Mouse (Mus musculus) adrenal gland, adult 8-10 months (tissue): ENCODE results near the gene Pkib. TPM values are rescaled to one million over a fixed set of nuclear protein-coding genes. Genes with fewer than 3 reads are reported as not detected.

Experiments
- DNase-seq: peaks from one replicate; pipeline ENCODE4 v3.0.0; 2022
- total RNA-seq, 4 experiments: library from RNA; stranded (reverse); gene quantifications; 2 replicates each; pipeline ENCODE4 v1.2.4; 2022

Pkib gene
- total RNA-seq = 1 to 10 TPM; 1.9 to 3.9 (median 2.2) TPM

- peak; percentile 10 for DNase-seq
Measured at GRCm38 (mm10) chr10:57631896-57632867, at the start of gene Pkib. Gene Pkib (plus strand): TSS chr10:57631981.

- DNase-seq = no peak
Measured at GRCm38 (mm10) chr10:57583927-57584326, 47.9 kb upstream of the Pkib start.

GRCm38 (mm10) chr10:57594266-57594665 is 37.5 kb upstream of the Pkib start:
- DNase-seq = no peak

DNA sequence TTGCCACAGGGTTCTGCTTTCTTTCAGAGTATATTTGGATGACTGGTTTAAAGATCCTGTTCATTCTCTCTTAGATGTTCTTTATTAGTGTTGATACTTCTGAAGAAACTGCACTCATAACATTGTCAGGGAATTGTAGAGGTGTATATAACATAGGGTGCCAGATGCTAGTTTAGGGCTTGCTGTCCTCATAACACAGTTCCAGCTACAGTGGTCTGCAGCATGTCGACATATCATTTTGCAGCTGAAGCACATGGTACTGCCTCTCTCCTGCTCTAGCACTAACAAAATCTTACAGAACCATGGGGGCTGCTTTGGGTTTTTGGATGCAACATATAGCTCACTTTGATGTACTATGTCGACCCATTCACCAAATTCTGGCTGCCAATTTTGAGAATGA is 34.6 kb upstream of the Pkib start:
- DNase-seq = no peak

- DNase-seq = no peak
Measured at GRCm38 (mm10) chr10:57602951-57603350, 28.8 kb upstream of the Pkib start.

DNA sequence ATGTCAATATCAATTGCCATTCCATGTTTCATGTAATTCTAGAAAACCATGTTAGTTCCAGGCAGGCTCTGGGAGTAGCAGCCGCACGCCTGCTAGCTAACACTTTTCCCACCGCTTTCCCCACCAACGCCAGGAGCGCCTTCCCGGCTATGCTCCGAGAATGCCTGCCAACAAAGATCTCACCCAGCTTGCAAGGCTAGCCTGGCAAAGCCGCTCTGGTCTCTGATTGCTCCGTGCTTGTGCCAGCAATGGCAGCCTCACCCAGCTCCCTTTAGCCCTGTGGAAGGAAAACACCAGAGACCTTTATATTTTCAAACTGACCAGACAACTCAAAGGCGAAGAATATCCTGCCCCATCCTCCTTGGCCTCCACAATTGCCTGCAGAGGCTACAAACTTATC is 8.5 kb upstream of the Pkib start:
- no peak for DNase-seq

DNA sequence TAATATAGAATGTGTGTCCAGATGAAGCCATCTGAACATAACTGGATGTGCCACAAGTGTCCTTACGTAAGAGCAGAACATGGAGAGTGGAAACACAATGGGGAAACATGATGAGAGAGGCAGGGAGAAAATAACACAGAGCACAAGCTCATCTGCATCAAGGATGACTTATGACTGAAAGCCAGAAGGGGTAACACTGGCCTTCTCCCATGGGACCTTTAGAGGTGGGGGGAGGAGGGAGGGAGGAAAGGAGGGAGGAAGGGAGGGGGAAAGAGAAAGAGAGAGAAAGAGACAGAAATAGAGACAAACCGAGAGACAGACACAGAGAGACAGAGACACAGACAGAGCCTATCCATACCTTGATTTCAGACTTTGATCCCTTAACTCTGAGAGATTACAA is 4.0 kb upstream of the Pkib start:
- no peak for DNase-seq

- no peak for DNase-seq
Measured at GRCm38 (mm10) chr10:57630557-57630956, 1.2 kb upstream of the Pkib start.

DNA sequence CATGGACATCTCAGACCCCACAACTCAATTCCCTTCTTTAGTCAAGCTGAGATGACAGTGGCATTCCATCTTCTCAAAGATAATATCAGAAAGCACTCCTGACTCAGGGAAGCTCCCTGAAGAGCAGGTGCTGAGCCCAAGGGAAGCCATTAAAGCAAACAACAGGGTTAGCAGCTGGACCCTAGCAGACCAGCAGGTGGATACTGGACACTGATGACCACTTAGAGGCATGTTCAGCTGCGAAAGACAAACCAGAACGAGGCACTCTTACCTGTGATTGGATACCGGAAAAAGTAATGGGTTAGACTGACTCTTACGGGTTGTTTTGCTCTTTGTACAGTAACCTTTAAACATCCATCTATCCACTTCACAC is 1.1 kb downstream of the Pkib start:
- DNase-seq = no peak

DNA sequence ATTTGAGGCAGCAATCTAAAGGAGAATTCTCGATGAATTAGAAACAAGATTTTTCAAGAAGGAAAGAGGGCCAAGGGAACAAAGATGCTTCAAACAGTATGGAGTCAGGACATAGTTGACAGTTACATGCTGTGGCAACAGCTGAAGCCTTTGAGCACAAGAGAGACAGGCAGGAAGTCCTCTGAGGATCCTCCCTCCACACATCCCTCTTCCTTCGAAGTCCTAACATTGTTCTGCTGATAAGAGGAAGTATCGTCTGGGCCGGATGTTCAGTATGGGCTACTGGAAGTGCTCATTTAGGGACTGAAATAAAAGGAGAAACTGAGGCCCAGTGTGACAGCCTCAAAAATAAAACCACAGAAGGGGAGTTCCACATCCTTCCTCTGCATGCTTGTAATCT is 5.2 kb downstream of the Pkib start:
- no peak for DNase-seq

DNA sequence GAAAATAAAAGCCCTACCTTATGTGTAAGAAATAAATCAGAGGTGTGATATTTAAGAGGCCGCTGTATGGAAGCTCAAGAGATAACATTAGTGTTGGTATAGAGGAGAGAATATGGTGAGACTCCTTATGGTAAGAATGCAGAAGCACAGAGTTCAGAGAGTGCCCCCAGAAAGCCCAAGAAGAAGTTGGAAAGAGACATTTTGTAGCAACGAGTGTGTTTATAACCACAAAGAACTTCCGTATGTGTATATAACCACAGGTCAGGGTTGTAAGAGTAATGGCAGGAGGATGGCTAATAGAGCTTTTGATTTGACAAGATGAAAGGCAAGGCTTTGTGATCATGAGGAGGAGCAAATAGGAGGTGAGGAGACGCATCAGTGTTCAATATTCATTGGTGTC is 6.5 kb downstream of the Pkib start:
- no peak for DNase-seq

DNA sequence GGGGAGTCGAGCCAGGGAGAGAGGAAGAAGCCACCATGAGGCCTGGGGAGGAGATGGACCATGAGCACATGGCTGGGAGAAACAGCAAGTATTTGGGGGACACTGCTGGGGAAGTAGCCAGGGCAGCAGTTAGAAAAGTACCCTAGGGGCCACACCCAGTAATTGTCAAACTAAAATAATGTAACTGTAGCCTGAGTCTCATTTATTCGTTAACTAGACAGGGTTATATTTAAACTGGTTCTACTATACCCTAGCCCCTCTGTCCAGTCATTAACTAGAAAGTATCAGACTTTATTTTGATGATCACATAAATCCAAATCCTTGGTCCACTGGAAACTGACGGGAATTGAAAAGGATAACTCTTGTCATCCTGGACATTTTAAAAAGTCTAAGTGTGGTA is 7.8 kb downstream of the Pkib start:
- no peak for DNase-seq

- DNase-seq = no peak
Measured at GRCm38 (mm10) chr10:57653297-57653696, 21.5 kb downstream of the Pkib start.

GRCm38 (mm10) chr10:57660505-57660904 is 28.7 kb downstream of the Pkib start:
- no peak for DNase-seq

DNA sequence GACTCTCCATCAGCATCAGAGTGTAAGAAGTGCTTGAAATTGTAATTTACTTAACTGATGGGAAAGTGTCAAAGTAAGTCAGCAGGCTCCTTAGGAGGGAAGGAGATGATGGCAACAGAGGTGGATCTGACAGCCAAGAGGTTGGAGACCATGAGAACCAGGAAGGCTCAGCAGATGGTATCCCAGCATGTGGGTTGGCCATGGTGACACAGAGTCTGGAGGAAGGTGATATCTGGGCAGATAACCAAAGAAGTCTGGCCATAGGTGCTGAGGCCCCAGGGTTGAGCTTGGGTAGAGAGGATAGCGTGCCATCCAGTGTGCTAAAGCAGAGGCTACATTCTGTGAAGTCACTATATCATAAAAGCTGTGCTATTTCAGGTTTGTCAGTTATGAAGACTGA is 32.0 kb downstream of the Pkib start:
- no peak for DNase-seq

GRCm38 (mm10) chr10:57664253-57664652 is 32.5 kb downstream of the Pkib start:
- no peak for DNase-seq

- DNase-seq = no peak
Measured at GRCm38 (mm10) chr10:57675740-57676139, 44.0 kb downstream of the Pkib start.

- DNase-seq = no peak
Measured at GRCm38 (mm10) chr10:57687999-57688398, 56.2 kb downstream of the Pkib start.

DNA sequence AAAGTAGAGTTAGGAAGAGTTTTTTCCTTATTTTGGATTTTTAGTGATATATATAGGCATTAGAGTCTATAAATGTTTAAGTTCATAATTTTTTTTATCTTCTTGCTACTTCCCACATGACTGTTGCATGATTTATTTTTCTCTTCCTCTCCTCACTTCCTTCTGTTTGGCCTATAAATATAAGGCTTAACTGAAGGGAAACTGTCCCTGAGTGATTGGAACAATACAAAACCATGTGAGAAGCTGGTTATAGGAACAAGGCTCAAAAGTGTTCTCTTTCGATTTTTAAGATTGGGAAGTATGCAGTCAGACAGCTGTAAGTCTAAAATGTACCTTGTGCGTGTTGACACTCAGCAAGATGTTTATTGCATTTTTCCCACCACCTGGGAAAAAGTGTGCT is 58.4 kb downstream of the Pkib start:
- DNase-seq = no peak

- no peak for DNase-seq
Measured at GRCm38 (mm10) chr10:57702246-57702645, 70.5 kb downstream of the Pkib start.

GRCm38 (mm10) chr10:57721035-57721434 is 89.3 kb downstream of the Pkib start:
- DNase-seq = no peak

- no peak for DNase-seq
Measured at GRCm38 (mm10) chr10:57722363-57722762, 90.6 kb downstream of the Pkib start.

DNA sequence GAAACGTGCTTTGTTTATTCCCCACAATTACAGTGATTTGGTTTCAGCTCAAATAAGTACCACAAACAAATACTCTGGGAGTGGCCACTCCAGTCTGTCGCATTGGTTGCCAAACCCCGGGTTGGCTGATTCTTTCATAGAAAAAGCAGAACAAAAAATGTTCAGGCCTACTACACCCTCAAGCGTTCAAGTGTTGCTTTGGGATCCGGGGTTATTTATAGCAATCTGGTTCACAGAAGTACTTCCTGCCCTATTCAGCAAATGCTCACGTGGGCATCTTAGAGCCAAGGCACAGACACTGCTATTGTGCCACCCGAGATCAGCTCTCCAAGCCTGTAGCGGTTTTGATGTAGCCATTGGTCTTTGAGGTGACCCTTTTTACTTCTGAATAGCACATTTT is 95.9 kb downstream of the Pkib start:
- DNase-seq = no peak

DNA sequence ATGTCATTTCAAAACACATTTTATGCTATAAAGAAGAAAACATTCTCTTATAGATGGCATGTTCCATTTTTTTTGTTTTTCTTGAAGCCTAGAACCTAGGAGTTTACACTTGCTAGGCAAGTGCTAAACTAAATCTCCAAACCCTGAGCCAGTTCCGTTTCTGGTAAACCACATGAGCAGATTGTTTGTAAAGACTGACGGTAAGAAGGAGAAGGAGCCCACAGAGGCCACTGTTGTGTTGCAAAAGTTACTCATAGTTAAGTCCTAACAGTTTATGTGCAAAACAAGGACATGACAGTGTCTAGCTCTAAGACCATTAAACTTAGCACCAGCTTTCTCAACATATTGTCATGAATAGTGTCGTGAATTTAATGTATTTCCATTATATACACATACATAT is 99.9 kb downstream of the Pkib start:
- no peak for DNase-seq

- no peak for DNase-seq
Measured at GRCm38 (mm10) chr10:57740733-57741132, 109.0 kb downstream of the Pkib start.
